In genomic region chr11:100609997-100610680, GRCm38 (mm10) we compare ENCODE assay signal across 10 mouse cellular contexts. TPM values are rescaled to one million over a fixed set of nuclear protein-coding genes. Genes with fewer than 3 reads are reported as not detected.
DNase-seq lines count a peak whose midpoint lies in the region; ATAC-seq and TF ChIP-seq lines count a peak whose summit lies in the region.
"Had no signal": no experiment of that assay in that cellular context is flagged by ENCODE, and none has a peak within 500 bp of the region (broad histone marks: within the 10 kb centered on the region; RNA-seq: fewer than 3 reads in every experiment).

No protein-coding gene starts in this region.

- H3K4me1 ChIP-seq in midbrain, postnatal 0 days (ENCODE audit: insufficient read depth, low read length): no peaks in the 10 kb centered on the region
- peaks cover 5% of the 10 kb centered on the region; the same call in 1 of the 2 replicates for H3K4me1 ChIP-seq in midbrain, embryonic 16.5 days (ENCODE audit: control insufficient read depth, insufficient read depth, low read length)
- H3K4me1 ChIP-seq in kidney, adult 2 months (ENCODE audit: control insufficient read depth, insufficient read depth, low read length): peaks cover 16% of the 10 kb centered on the region; the same call in 1 of the 2 replicates
- H3K4me1 ChIP-seq in olfactory bulb, adult 2 months (ENCODE audit: control insufficient read depth, insufficient read depth, low read length): peaks cover 24% of the 10 kb centered on the region

- peak overlapping the region; percentile 21; the same call in 1 of the 2 replicates for H3K27ac ChIP-seq in midbrain, postnatal 0 days (ENCODE audit: low read depth, low read length)
- no peak overlapping the region for H3K27ac ChIP-seq in midbrain, embryonic 16.5 days (ENCODE audit: low read length)
- peak overlapping the region; percentile 91 for H3K27ac ChIP-seq in kidney, adult 2 months (ENCODE audit: insufficient read depth, low read depth, low read length)
- 0 out of 2 replicates have a peak overlapping the region, but pooled peaks have one; percentile 9 for H3K27ac ChIP-seq in olfactory bulb, adult 2 months (ENCODE audit: insufficient read depth, low read depth, low read length)
- H3K27ac ChIP-seq: limb, embryonic 13.5 days had no signal

- H3K9ac ChIP-seq in midbrain, postnatal 0 days (replicated peaks; ENCODE audit: low read length, poor library complexity, severe bottlenecking): no peak overlapping the region
- no peak overlapping the region for H3K9ac ChIP-seq in midbrain, embryonic 16.5 days (ENCODE audit: low read depth, low read length)
- H3K9ac ChIP-seq: limb, embryonic 13.5 days had no signal

- no peak overlapping the region for H3K4me3 ChIP-seq in midbrain, postnatal 0 days (ENCODE audit: low read depth, low read length)
- no peak overlapping the region for H3K4me3 ChIP-seq in midbrain, embryonic 16.5 days (ENCODE audit: low read depth, low read length)
- H3K4me3 ChIP-seq in kidney, adult 2 months (ENCODE audit: insufficient read depth, low read depth, low read length): peak overlapping the region; percentile 27; the same call in 1 of the 2 replicates
- no peak overlapping the region for H3K4me3 ChIP-seq in olfactory bulb, adult 2 months (ENCODE audit: insufficient read depth, low read depth, low read length)
- H3K4me3 ChIP-seq: limb, embryonic 13.5 days had no signal

- intact Hi-C loops in gastrocnemius, postnatal 36 days (cut with DNase I): no loop called here
- intact Hi-C loops in left cerebral cortex, postnatal 4 days (cut with DNase I): loop anchor here (5.0 kb wide), 1 partner anchor 38 kb away; the partner anchor contains the start of gene Cnp

- no peaks in the 10 kb centered on the region for H3K27me3 ChIP-seq in midbrain, postnatal 0 days (ENCODE audit: insufficient read depth, low read length)
- H3K27me3 ChIP-seq in midbrain, embryonic 16.5 days (ENCODE audit: control insufficient read depth, insufficient read depth, low read depth, low read length): no peaks in the 10 kb centered on the region
- H3K27me3 ChIP-seq in kidney, adult 2 months (replicated peaks; ENCODE audit: control insufficient read depth, insufficient read depth, low read length): no peaks in the 10 kb centered on the region
- H3K27me3 ChIP-seq: limb, embryonic 13.5 days had no signal

- H3K9me3 ChIP-seq in midbrain, postnatal 0 days (ENCODE audit: low read length): no peaks in the 10 kb centered on the region
- no peaks in the 10 kb centered on the region for H3K9me3 ChIP-seq in midbrain, embryonic 16.5 days (replicated peaks; ENCODE audit: control insufficient read depth, low read length, poor library complexity, severe bottlenecking)
- H3K9me3 ChIP-seq: limb, embryonic 13.5 days had no signal

- H3K4me2 ChIP-seq in midbrain, postnatal 0 days (ENCODE audit: low read depth, low read length, poor library complexity, severe bottlenecking): no peak overlapping the region
- no peak overlapping the region for H3K4me2 ChIP-seq in midbrain, embryonic 16.5 days (ENCODE audit: low read length)
- H3K4me2 ChIP-seq: limb, embryonic 13.5 days had no signal

- WGBS in midbrain, postnatal 0 days: 80% methylated on average over 9 of the region's 9 CpGs
- WGBS in midbrain, embryonic 16.5 days: 81% methylated on average over 9 of the region's 9 CpGs
- 29% methylated on average over 9 of the region's 9 CpGs for WGBS in kidney, adult 2 months
- 42% methylated on average over 9 of the region's 9 CpGs for WGBS in olfactory bulb, adult 2 months

- ATAC-seq in midbrain, postnatal 0 days (ENCODE audit: low FRiP score): no peak
- ATAC-seq in midbrain, embryonic 16.5 days: no peak

- H3K36me3 ChIP-seq in midbrain, postnatal 0 days (ENCODE audit: insufficient read depth, low read length): no peaks in the 10 kb centered on the region
- no peaks in the 10 kb centered on the region for H3K36me3 ChIP-seq in midbrain, embryonic 16.5 days (ENCODE audit: control insufficient read depth, insufficient read depth, low read length)
- no peaks in the 10 kb centered on the region for H3K36me3 ChIP-seq in kidney, adult 2 months (ENCODE audit: control insufficient read depth, insufficient read depth, low read length)

- peak; percentile 49 for DNase-seq in gastrocnemius, adult 18-20 months (ENCODE audit: low spot score)
- DNase-seq in gastrocnemius, postnatal 36 days: no peak
- no peak for DNase-seq in midbrain, postnatal 0 days (ENCODE audit: low spot score)
- DNase-seq in kidney, adult 2 months: peak; percentile 71
- DNase-seq in embryo, embryonic 11 days: no peak
- no peak for DNase-seq in left cerebral cortex, postnatal 4 days
- DNase-seq: spleen, adult 18-20 months had no signal

- TF ChIP-seq POLR2A in kidney, adult 2 months (IDR thresholded peaks at IDR 0.05; ENCODE audit: low read depth, low read length): no peak
- no peak for TF ChIP-seq POLR2A in olfactory bulb, adult 2 months (IDR thresholded peaks at IDR 0.05; ENCODE audit: insufficient read depth, low read depth, low read length)

- no peak for TF ChIP-seq CTCF in midbrain, postnatal 0 days (IDR thresholded peaks at IDR 0.05)
- no peak for TF ChIP-seq CTCF in kidney, adult 2 months (conservative IDR thresholded peaks at IDR 0.05; ENCODE audit: insufficient read depth, insufficient read length, low read depth, low read length)
- no peak for TF ChIP-seq CTCF in olfactory bulb, adult 2 months (IDR thresholded peaks at IDR 0.05; ENCODE audit: insufficient read depth, low read depth, low read length)

RNA-seq across cellular contexts. Expression of gene Nkiras2, which starts 8.9 kb away (rescaled TPM):
- total RNA-seq in gastrocnemius, adult 18-20 months (2021): 10 to 100 TPM; 16.6 to 17.4 TPM
- total RNA-seq in gastrocnemius, postnatal 36 days (2021): 10 to 100 TPM; 18.6 to 19.1 TPM
- total RNA-seq in midbrain, postnatal 0 days (2014; rRNA removed): 106 and 125 TPM in 2 replicates
- 80.9 and 89.3 TPM in 2 replicates for polyA plus RNA-seq in midbrain, postnatal 0 days (2015; fragmentation: Nextera tagmentation; extraction: Ambion mirVana)
- polyA plus RNA-seq in midbrain, embryonic 16.5 days (2015; fragmentation: Nextera tagmentation; extraction: Ambion mirVana): 97.7 TPM in 2 replicates
- polyA plus RNA-seq in kidney, adult 2 months (2012; rRNA removed): 60.5 and 63.1 TPM in 2 replicates
- not detected in 2 replicates for polyA plus RNA-seq in olfactory bulb, adult 2 months (2012; ENCODE audit: insufficient read depth, insufficient read length, low replicate concordance, missing spikeins)
- 10 to 100 TPM; 37.7 to 39.9 TPM for total RNA-seq in left cerebral cortex, postnatal 4 days (2021)

RNA-seq across cellular contexts. Expression of gene Dnajc7, which starts 9.8 kb away (rescaled TPM):
- total RNA-seq in gastrocnemius, adult 18-20 months (2021): 100 to 1,000 TPM in 1 of 2 experiments, 10 to 100 TPM in 1; 81.1 to 111 TPM
- total RNA-seq in gastrocnemius, postnatal 36 days (2021): 100 to 1,000 TPM; 105 to 110 TPM
- 67.1 and 75.9 TPM in 2 replicates for total RNA-seq in midbrain, postnatal 0 days (2014; rRNA removed)
- 228 and 234 TPM in 2 replicates for polyA plus RNA-seq in midbrain, postnatal 0 days (2015; fragmentation: Nextera tagmentation; extraction: Ambion mirVana)
- polyA plus RNA-seq in midbrain, embryonic 16.5 days (2015; fragmentation: Nextera tagmentation; extraction: Ambion mirVana): 289 and 327 TPM in 2 replicates
- 30.0 and 45.6 TPM in 2 replicates for polyA plus RNA-seq in kidney, adult 2 months (2012; rRNA removed)
- 670 TPM in 1 of 2 replicates, not detected in the other for polyA plus RNA-seq in olfactory bulb, adult 2 months (2012; ENCODE audit: insufficient read depth, insufficient read length, low replicate concordance, missing spikeins)
- total RNA-seq in left cerebral cortex, postnatal 4 days (2021): 100 to 1,000 TPM; 276 to 297 TPM

RNA-seq across cellular contexts. Expression of gene Cnp, which starts 35.4 kb away (rescaled TPM):
- 1 to 10 TPM; 3.8 to 5.0 TPM for total RNA-seq in gastrocnemius, adult 18-20 months (2021)
- 1 to 10 TPM; 4.3 to 7.3 TPM for total RNA-seq in gastrocnemius, postnatal 36 days (2021)
- total RNA-seq in midbrain, postnatal 0 days (2014; rRNA removed): 54.7 and 68.8 TPM in 2 replicates
- polyA plus RNA-seq in midbrain, postnatal 0 days (2015; fragmentation: Nextera tagmentation; extraction: Ambion mirVana): 65.3 and 76.0 TPM in 2 replicates
- polyA plus RNA-seq in midbrain, embryonic 16.5 days (2015; fragmentation: Nextera tagmentation; extraction: Ambion mirVana): 46.5 and 57.8 TPM in 2 replicates
- 10.5 and 13.5 TPM in 2 replicates for polyA plus RNA-seq in kidney, adult 2 months (2012; rRNA removed)
- polyA plus RNA-seq in olfactory bulb, adult 2 months (2012; ENCODE audit: insufficient read depth, insufficient read length, low replicate concordance, missing spikeins): not detected in 2 replicates
- total RNA-seq in left cerebral cortex, postnatal 4 days (2021): 10 to 100 TPM; 25.6 to 29.6 TPM

Comparison
In these comparisons a context has a peak if more than half of its experiments do, and no peak if none do; other contexts are left out.
1. DNase-seq: peak in gastrocnemius, adult 18-20 months (single experiment) and kidney, adult 2 months (single experiment); none in gastrocnemius, postnatal 36 days (0 of 2), midbrain, postnatal 0 days (single experiment), embryo, embryonic 11 days (single experiment) and left cerebral cortex, postnatal 4 days (single experiment).